Mouse (Mus musculus) adrenal gland, postnatal 25 days (tissue): ENCODE measurements around the gene Olfr605. TPM values are rescaled to one million over a fixed set of nuclear protein-coding genes. Genes with fewer than 3 reads are reported as not detected.
"Not testable (repeated sequence)": the region's sequence is repeated elsewhere in the genome, so short reads cannot be mapped to it uniquely, and the experiment has no call there.

Experiments
- DNase-seq: peaks from one replicate; pipeline ENCODE4 v3.0.0; 2021; ENCODE audit warnings: mixed read lengths
- long read RNA-seq: library from polyadenylated mRNA; stranded (forward); transcript quantifications from one replicate; pipeline ENCODE4 v2.0.0, GENCODE M21; 2021
- microRNA-seq, 2 experiments: library from miRNA; unstranded; fragments of <30 nt; microRNA quantifications; one replicate each; pipeline ENCODE4 v1.2.0; 2021
- total RNA-seq: library from RNA; stranded (reverse); gene quantifications from 2 replicates; pipeline ENCODE4 v1.2.3, GENCODE M21; 2021

The Olfr605 gene
- total RNA-seq = not detected in 2 replicates
- long read RNA-seq = 0 reads

DNA sequence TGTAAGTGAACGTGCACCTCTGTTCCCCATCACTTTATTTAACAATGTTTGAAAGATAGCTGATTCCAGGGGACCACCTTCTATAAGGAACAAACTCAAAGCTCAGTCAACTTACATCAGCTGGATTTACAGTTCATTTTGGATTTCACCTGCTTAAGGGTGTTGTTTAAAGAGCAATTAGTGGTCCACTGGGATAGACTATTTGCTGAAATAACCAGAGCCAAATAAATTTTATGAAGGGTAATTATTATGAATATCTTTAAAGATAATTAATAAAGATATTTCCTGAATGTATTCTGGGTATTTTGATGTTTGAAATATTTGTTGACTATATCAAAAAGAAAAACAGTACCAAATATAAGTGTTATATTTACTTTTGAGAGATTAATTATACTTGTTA lies at the start of gene Olfr605:
Gene Olfr605, minus strand, starts transcription at position 101 of the 400 bp plus-strand sequence.
- no peak for DNase-seq

DNA sequence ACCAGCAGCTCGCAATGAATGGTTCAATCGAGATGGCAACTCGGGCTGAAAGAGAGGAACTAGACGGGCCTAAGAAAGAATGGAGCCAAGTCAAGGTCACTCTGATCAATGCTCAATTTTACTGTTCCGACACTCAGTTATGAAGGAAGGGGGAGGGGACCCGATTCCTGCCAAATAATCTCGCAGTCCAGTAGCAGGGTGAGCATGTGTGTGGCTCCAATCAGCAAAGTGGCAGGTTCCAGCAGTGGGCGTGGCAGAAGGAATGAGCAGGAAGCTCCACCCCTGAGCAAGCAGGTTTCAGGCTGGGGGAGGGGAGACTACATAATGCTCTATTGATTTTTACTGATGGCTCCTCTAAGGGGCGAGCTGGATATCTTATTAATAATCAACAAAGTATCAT lies 31.9 kb upstream of the Olfr605 start:
- not testable (repeated sequence) for DNase-seq

DNA sequence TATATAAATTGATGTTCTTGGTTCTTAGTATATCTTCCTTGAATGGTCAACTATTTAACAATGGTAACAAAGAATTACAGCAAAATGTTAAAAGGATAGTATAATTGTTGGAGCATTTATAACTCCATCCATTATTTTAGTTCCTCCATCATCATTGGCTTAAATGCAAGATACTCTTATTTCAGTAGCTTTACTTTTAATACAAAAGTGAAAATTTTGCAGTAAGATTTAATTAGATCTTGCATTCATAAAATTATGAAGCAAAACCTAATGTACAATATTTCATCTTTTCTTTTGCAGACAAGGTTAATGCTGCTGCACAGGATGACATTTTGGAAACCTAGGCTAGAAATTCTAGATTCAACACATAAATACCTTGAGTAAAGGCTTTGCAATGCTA lies 24.3 kb upstream of the Olfr605 start, which contains the start of gene Olfr608:
Gene Olfr608, plus strand, starts transcription at position 301 of the 400 bp plus-strand sequence.
- no peak for DNase-seq

DNA sequence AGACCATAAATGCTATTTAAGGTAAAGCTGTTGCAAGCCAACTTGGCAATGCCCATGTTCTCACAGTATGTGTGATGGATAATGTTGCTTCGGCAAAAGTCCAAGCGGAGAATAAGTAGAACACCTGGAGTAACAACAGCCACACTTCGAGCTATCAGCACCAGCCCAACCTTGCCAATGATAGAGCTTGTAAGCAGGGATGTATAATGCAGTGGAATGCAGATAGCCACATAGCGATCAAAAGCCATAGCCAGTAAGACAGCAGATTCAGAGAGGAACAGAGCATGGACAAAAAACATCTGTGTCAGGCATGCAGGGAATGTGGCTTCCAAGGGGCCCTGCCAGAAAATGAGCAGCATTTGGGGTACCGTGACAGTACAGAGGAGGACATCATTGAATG lies 15.4 kb upstream of the Olfr605 start:
- DNase-seq = no peak

DNA sequence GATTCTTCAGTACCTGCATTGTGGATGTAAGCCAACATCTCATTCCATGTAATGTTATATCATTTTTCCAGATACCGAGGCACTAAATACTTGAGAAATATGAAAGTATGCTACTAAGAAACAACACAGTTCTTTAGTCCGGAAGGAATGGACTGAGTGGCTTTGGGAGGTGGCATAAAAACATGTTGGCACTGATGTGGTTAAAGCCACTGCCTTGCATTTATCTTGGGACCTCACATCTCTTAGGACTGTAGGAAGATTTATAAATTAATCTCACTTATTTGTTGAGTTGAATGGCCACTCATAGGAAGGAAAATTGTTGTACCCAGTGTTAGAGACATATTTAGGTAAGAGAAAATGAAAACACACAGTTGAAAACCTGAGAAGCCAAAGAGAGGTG lies 3.5 kb upstream of the Olfr605 start, which contains the start of gene Olfr606:
Gene Olfr606, plus strand, starts transcription at position 301 of the 400 bp plus-strand sequence.
- DNase-seq = no peak

DNA sequence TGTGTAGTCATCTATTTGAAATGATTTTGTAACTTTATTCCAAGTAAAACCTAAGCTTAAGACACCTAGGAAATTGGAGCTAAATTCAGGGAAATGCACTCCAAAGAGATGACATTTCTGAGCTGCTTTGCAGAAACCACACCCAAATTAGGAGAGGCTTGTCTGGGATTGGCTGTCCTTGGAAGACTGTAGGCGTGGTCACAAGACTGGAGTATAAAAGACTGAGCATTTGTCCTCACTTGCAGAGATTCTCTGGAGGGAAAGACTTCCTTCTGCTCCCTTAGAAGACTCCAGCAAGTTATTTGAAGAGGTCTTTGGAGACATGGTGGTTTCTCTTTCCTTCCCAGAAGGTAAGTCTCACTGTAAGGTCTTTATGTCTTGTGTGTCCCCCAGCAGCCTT lies 30.5 kb downstream of the Olfr605 start, which contains the start of gene Usp17lc:
Gene Usp17lc, plus strand, starts transcription at position 301 of the 400 bp plus-strand sequence.
- not testable (repeated sequence) for DNase-seq

DNA sequence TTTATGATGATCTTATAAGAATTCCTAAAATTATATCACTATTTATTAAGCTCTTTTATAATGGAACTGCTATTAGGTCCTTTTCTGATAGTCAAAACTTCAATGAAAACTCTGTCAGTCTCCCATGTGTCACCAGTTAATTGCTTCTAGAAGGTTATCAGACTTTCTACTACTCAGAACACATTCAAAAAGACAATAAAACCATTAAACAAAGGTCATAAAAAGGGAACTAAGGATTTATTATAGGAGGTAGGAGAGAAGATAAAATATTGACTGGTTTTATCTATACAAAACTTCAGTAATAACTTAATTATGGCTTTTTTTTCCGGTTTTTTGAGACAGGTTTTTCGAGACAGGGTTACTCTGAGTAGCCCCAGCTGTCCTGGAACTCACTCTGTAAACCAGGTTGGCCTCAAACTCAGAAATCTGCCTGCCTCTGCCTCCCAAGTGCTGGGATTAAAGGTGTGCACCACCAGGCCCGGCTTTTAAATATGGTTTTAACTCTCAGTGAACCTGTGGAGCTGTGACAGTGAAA lies 38.7 kb downstream of the Olfr605 start:
- DNase-seq = not testable (repeated sequence)

DNA sequence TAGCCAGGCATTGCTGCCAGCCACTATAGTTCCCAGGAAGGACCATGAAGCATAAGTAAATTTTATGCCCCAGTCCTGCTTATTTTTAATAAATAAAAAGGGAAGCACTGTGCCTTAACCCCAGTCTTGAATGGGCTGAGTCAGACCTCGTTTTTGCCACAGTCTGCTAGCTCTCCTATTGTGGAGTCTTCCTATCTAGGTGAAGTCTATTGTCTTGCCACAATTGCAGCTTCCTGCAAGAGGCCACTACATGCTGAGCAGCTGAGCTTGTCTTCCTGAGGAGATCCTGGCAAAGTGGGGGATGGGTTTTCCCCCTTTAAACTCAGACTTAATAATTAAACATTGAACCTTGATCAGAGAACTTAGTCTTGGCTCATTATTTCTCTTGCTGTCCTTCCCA lies 46.3 kb downstream of the Olfr605 start:
- no peak for DNase-seq

DNA sequence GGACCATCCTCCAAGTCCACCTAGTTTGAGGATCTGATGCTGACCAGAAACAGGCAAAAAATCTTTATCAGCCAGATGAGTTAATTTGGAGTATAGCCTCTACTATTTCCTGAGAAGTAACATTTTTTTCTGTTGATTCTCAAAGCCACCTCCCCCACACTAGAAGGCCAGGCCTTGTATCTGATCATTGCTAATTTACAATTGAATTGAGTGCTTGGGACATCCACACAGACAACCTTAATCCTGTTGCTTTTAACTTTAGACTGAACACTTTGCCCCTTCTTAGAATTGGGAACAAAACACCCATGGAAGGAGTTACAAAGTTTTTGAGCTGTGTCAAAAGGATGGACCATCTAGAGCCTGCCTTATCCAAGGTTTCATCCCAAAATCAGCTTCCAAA lies 47.5 kb downstream of the Olfr605 start:
- DNase-seq = no peak

Small RNA genes within 50 kb of the gene (microRNA-seq; reads per million reads assigned to microRNA genes)
- 0 reads per million in 2 experiments for gene Gm25774

Other genes starting within 250 kb of the Olfr605 start
- gene Olfr593, start 233.6 kb downstream of the Olfr605 start, total RNA-seq = not detected in 2 replicates
- not detected in 2 replicates for gene Olfr594, start 228.4 kb downstream of the Olfr605 start, total RNA-seq
- gene Usp17ld, start 192.9 kb downstream of the Olfr605 start, total RNA-seq = not detected in 2 replicates
- not detected in 2 replicates for gene Olfr596, start 139.8 kb downstream of the Olfr605 start, total RNA-seq
- gene Olfr597, start 129.1 kb downstream of the Olfr605 start, total RNA-seq = not detected in 2 replicates
- gene Olfr598, start 121.9 kb downstream of the Olfr605 start, total RNA-seq = not detected in 2 replicates
- not detected in 2 replicates for gene Olfr599, start 109.5 kb downstream of the Olfr605 start, total RNA-seq
- gene Olfr600, start 95.8 kb downstream of the Olfr605 start, total RNA-seq = not detected in 2 replicates
- gene Olfr601, start 82.8 kb downstream of the Olfr605 start, total RNA-seq = not detected in 2 replicates
- gene Olfr603, start 59.3 kb downstream of the Olfr605 start, total RNA-seq = not detected in 2 replicates
- gene Usp17lc, start 30.4 kb downstream of the Olfr605 start, total RNA-seq = not detected in 2 replicates
- not detected in 2 replicates for gene Olfr606, start 3.6 kb upstream of the Olfr605 start, total RNA-seq
- not detected in 2 replicates for gene Olfr607, start 18.7 kb upstream of the Olfr605 start, total RNA-seq
- not detected in 2 replicates for gene Olfr608, start 24.4 kb upstream of the Olfr605 start, total RNA-seq
- gene Olfr609, start 52.6 kb upstream of the Olfr605 start, total RNA-seq = not detected in 2 replicates
- gene Olfr610, start 66.7 kb upstream of the Olfr605 start, total RNA-seq = not detected in 2 replicates
- gene Olfr611, start 75.4 kb upstream of the Olfr605 start, total RNA-seq = not detected in 2 replicates
- not detected in 2 replicates for gene Olfr612, start 97.3 kb upstream of the Olfr605 start, total RNA-seq
- gene Olfr613, start 102.6 kb upstream of the Olfr605 start, total RNA-seq = not detected in 2 replicates
- not detected in 2 replicates for gene Olfr615, start 110.6 kb upstream of the Olfr605 start, total RNA-seq
- gene Olfr616, start 123.7 kb upstream of the Olfr605 start, total RNA-seq = not detected in 2 replicates
- gene Olfr617, start 127.6 kb upstream of the Olfr605 start, total RNA-seq = not detected in 2 replicates
- gene Olfr618, start 144.7 kb upstream of the Olfr605 start, total RNA-seq = not detected in 2 replicates
- gene Olfr619, start 155.1 kb upstream of the Olfr605 start, total RNA-seq = not detected in 2 replicates
- gene Olfr620, start 167.1 kb upstream of the Olfr605 start, total RNA-seq = not detected in 2 replicates
- gene Olfr622, start 197.3 kb upstream of the Olfr605 start, total RNA-seq = not detected in 2 replicates
- gene Olfr623, start 218.3 kb upstream of the Olfr605 start, total RNA-seq = not detected in 2 replicates
- 0.06 TPM in 1 of 2 replicates, not detected in the other for gene Olfr624, start 225.8 kb upstream of the Olfr605 start, total RNA-seq
- not detected in 2 replicates for gene Olfr625-ps1, start 237.3 kb upstream of the Olfr605 start, total RNA-seq